Mouse (Mus musculus): ENCODE measurements around the gene Isoc2a. TPM values are rescaled to one million over a fixed set of nuclear protein-coding genes. Genes with fewer than 3 reads are reported as not detected.

The Isoc2a gene
- polyA plus RNA-seq (2012; rRNA removed), result 23.7 and 25.1 TPM in 2 replicates

GRCm38 (mm10) chr7:4876753-4877221 lies at the start of gene Isoc2a:
Isoc2a (plus strand) TSS chr7:4877153.

GRCm38 (mm10) chr7:4844245-4844916 lies 32.6 kb upstream of the Isoc2a start, which contains the start of gene Shisa7:
Shisa7 (minus strand) TSS chr7:4844696.

GRCm38 (mm10) chr7:4870133-4870532 lies 6.8 kb upstream of the Isoc2a start, which contains the start of gene Isoc2b:
Isoc2b (minus strand) TSS chr7:4870258.

GRCm38 (mm10) chr7:4906466-4906950 lies 29.6 kb downstream of the Isoc2a start, which contains the start of gene Gm36210:
Gm36210 (minus strand) TSS chr7:4906516.

GRCm38 (mm10) chr7:4915007-4915665 lies 38.2 kb downstream of the Isoc2a start, which contains the start of gene Zfp628:
Zfp628 (plus strand) TSS chr7:4915217.

GRCm38 (mm10) chr7:4921824-4922482 lies 45.0 kb downstream of the Isoc2a start, which contains the start of gene Nat14:
Nat14 (plus strand) TSS chr7:4922028.

GRCm38 (mm10) chr7:4925441-4926381 lies 48.8 kb downstream of the Isoc2a start, which contains the start of gene Ssc5d:
Ssc5d (plus strand) TSS chr7:4925785.

Other genes with a start within 250 kb of the Isoc2a start
- gene Tmem86b, start 245.7 kb upstream of the Isoc2a start, polyA plus RNA-seq (2012; rRNA removed), result 14.0 and 15.4 TPM in 2 replicates
- gene Ppp6r1, start 218.1 kb upstream of the Isoc2a start, polyA plus RNA-seq (2012; rRNA removed), result 124 and 125 TPM in 2 replicates
- 85.5 and 91.1 TPM in 2 replicates for gene Hspbp1, start 192.1 kb upstream of the Isoc2a start, polyA plus RNA-seq (2012; rRNA removed)
- 12.9 and 13.8 TPM in 2 replicates for gene Brsk1, start 186.5 kb upstream of the Isoc2a start, polyA plus RNA-seq (2012; rRNA removed)
- gene Tmem150b, start 151.9 kb upstream of the Isoc2a start, polyA plus RNA-seq (2012; rRNA removed), result 0.82 and 0.95 TPM in 2 replicates
- 189 and 218 TPM in 2 replicates for gene Kmt5c, start 137.0 kb upstream of the Isoc2a start, polyA plus RNA-seq (2012; rRNA removed)
- 26.8 and 59.2 TPM in 2 replicates for gene Cox6b2, start 124.1 kb upstream of the Isoc2a start, polyA plus RNA-seq (2012; rRNA removed)
- gene Fam71e2, start 105.9 kb upstream of the Isoc2a start, polyA plus RNA-seq (2012; rRNA removed), result 0.05 and 0.06 TPM in 2 replicates
- gene Il11, start 94.3 kb upstream of the Isoc2a start, polyA plus RNA-seq (2012; rRNA removed), result 1.1 and 1.2 TPM in 2 replicates
- gene Tmem190, start 94.2 kb upstream of the Isoc2a start, polyA plus RNA-seq (2012; rRNA removed), result not detected in 2 replicates
- gene Tmem238, start 87.5 kb upstream of the Isoc2a start, polyA plus RNA-seq (2012; rRNA removed), result 88.3 and 125 TPM in 2 replicates
- 545 and 557 TPM in 2 replicates for gene Rpl28, start 84.3 kb upstream of the Isoc2a start, polyA plus RNA-seq (2012; rRNA removed)
- 228 and 308 TPM in 2 replicates for gene Ube2s, start 64.6 kb upstream of the Isoc2a start, polyA plus RNA-seq (2012; rRNA removed)
- 2.5 and 3.9 TPM in 2 replicates for gene Shisa7, start 32.5 kb upstream of the Isoc2a start, polyA plus RNA-seq (2012; rRNA removed)
- gene Isoc2b, start 6.9 kb upstream of the Isoc2a start, polyA plus RNA-seq (2012; rRNA removed), result 28.1 and 35.4 TPM in 2 replicates
- 0.44 and 0.48 TPM in 2 replicates for gene Gm36210, start 29.4 kb downstream of the Isoc2a start, polyA plus RNA-seq (2012; rRNA removed)
- 37.7 and 42.3 TPM in 2 replicates for gene Zfp628, start 38.1 kb downstream of the Isoc2a start, polyA plus RNA-seq (2012; rRNA removed)
- 13.2 and 17.2 TPM in 2 replicates for gene Nat14, start 44.9 kb downstream of the Isoc2a start, polyA plus RNA-seq (2012; rRNA removed)
- gene Ssc5d, start 48.6 kb downstream of the Isoc2a start, polyA plus RNA-seq (2012; rRNA removed), result 13.3 and 16.0 TPM in 2 replicates
- 1.1 and 1.2 TPM in 2 replicates for gene Sbk2, start 87.3 kb downstream of the Isoc2a start, polyA plus RNA-seq (2012; rRNA removed)
- gene Sbk3, start 94.0 kb downstream of the Isoc2a start, polyA plus RNA-seq (2012; rRNA removed), result 0.76 and 1.1 TPM in 2 replicates
- gene Zfp579, start 119.0 kb downstream of the Isoc2a start, polyA plus RNA-seq (2012; rRNA removed), result 120 and 131 TPM in 2 replicates
- 33.1 and 43.6 TPM in 2 replicates for gene Zfp524, start 137.3 kb downstream of the Isoc2a start, polyA plus RNA-seq (2012; rRNA removed)
- 51.0 and 51.7 TPM in 2 replicates for gene Fiz1, start 137.5 kb downstream of the Isoc2a start, polyA plus RNA-seq (2012; rRNA removed)
- gene Gm44973, start 138.3 kb downstream of the Isoc2a start, polyA plus RNA-seq (2012; rRNA removed), result not detected in 2 replicates
- 66.1 and 69.1 TPM in 2 replicates for gene Zfp865, start 143.2 kb downstream of the Isoc2a start, polyA plus RNA-seq (2012; rRNA removed)
- 12.0 and 14.1 TPM in 2 replicates for gene Ccdc106, start 143.4 kb downstream of the Isoc2a start, polyA plus RNA-seq (2012; rRNA removed)
- not detected in 2 replicates for gene 4632433K11Rik, start 157.0 kb downstream of the Isoc2a start, polyA plus RNA-seq (2012; rRNA removed)
- 6.3 and 6.5 TPM in 2 replicates for gene Zfp784, start 161.3 kb downstream of the Isoc2a start, polyA plus RNA-seq (2012; rRNA removed)
- gene Zfp580, start 174.4 kb downstream of the Isoc2a start, polyA plus RNA-seq (2012; rRNA removed), result 73.6 and 77.5 TPM in 2 replicates
- 225 and 253 TPM in 2 replicates for gene U2af2, start 185.0 kb downstream of the Isoc2a start, polyA plus RNA-seq (2012; rRNA removed)
- gene Epn1, start 203.1 kb downstream of the Isoc2a start, polyA plus RNA-seq (2012; rRNA removed), result 235 and 260 TPM in 2 replicates
- 2.3 and 4.7 TPM in 2 replicates for gene Rfpl4, start 239.8 kb downstream of the Isoc2a start, polyA plus RNA-seq (2012; rRNA removed)
- gene Rasl2-9, start 248.8 kb downstream of the Isoc2a start, polyA plus RNA-seq (2012; rRNA removed), result 0.26 and 0.66 TPM in 2 replicates